Mouse (Mus musculus): ENCODE data around the gene Gm5089. TPM values are rescaled to one million over a fixed set of nuclear protein-coding genes. Genes with fewer than 3 reads are reported as not detected.

Gm5089 gene
- total RNA-seq, 1 experiment from 2014 or later: not detected

- ATAC-seq (replicated peaks in 1 of 2; ENCODE audit: insufficient read depth in 1 of 2, low FRiP score in 2 of 2, low TSS enrichment in 1 of 2, low read depth in 1 of 2, poor library complexity in 2 of 2, severe bottlenecking in 2 of 2): peak; percentile 33 to 45; a peak in 3 of 4 replicates
These were observed 44.2 kb downstream of the Gm5089 start for GRCm38 (mm10) chr14:122406541-122407219.

- ATAC-seq (replicated peaks in 1 of 2; ENCODE audit: insufficient read depth in 1 of 2, low FRiP score in 2 of 2, low TSS enrichment in 1 of 2, low read depth in 1 of 2, poor library complexity in 2 of 2, severe bottlenecking in 2 of 2): peak; percentile 3 to 7; a peak in 1 of 4 replicates
These were observed 44.9 kb downstream of the Gm5089 start for GRCm38 (mm10) chr14:122405897-122406540.

- ATAC-seq (replicated peaks in 1 of 2; ENCODE audit: insufficient read depth in 1 of 2, low FRiP score in 2 of 2, low TSS enrichment in 1 of 2, low read depth in 1 of 2, poor library complexity in 2 of 2, severe bottlenecking in 2 of 2): no peak
These were observed 45.7 kb downstream of the Gm5089 start for GRCm38 (mm10) chr14:122405236-122405635.

- no peak for ATAC-seq (replicated peaks in 1 of 2; ENCODE audit: insufficient read depth in 1 of 2, low FRiP score in 2 of 2, low TSS enrichment in 1 of 2, low read depth in 1 of 2, poor library complexity in 2 of 2, severe bottlenecking in 2 of 2)
These were observed 46.2 kb downstream of the Gm5089 start for GRCm38 (mm10) chr14:122404596-122405154.

- ATAC-seq (replicated peaks in 1 of 2; ENCODE audit: insufficient read depth in 1 of 2, low FRiP score in 2 of 2, low TSS enrichment in 1 of 2, low read depth in 1 of 2, poor library complexity in 2 of 2, severe bottlenecking in 2 of 2): no peak
These were observed 47.4 kb downstream of the Gm5089 start for GRCm38 (mm10) chr14:122403422-122403940.

- ATAC-seq (replicated peaks in 1 of 2; ENCODE audit: insufficient read depth in 1 of 2, low FRiP score in 2 of 2, low TSS enrichment in 1 of 2, low read depth in 1 of 2, poor library complexity in 2 of 2, severe bottlenecking in 2 of 2): no peak
These were observed 48.1 kb downstream of the Gm5089 start for GRCm38 (mm10) chr14:122402716-122403258.

- no peak for ATAC-seq (replicated peaks in 1 of 2; ENCODE audit: insufficient read depth in 1 of 2, low FRiP score in 2 of 2, low TSS enrichment in 1 of 2, low read depth in 1 of 2, poor library complexity in 2 of 2, severe bottlenecking in 2 of 2)
These were observed 49.0 kb downstream of the Gm5089 start for GRCm38 (mm10) chr14:122401886-122402285.

- ATAC-seq (replicated peaks in 1 of 2; ENCODE audit: insufficient read depth in 1 of 2, low FRiP score in 2 of 2, low TSS enrichment in 1 of 2, low read depth in 1 of 2, poor library complexity in 2 of 2, severe bottlenecking in 2 of 2): no peak
These were observed 51.0 kb downstream of the Gm5089 start for GRCm38 (mm10) chr14:122399906-122400305.

GRCm38 (mm10) chr14:122398676-122399075 is 52.2 kb downstream of the Gm5089 start:
- no peak for ATAC-seq (replicated peaks in 1 of 2; ENCODE audit: insufficient read depth in 1 of 2, low FRiP score in 2 of 2, low TSS enrichment in 1 of 2, low read depth in 1 of 2, poor library complexity in 2 of 2, severe bottlenecking in 2 of 2)

GRCm38 (mm10) chr14:122393119-122393518 is 57.8 kb downstream of the Gm5089 start:
- no peak for ATAC-seq (replicated peaks in 1 of 2; ENCODE audit: insufficient read depth in 1 of 2, low FRiP score in 2 of 2, low TSS enrichment in 1 of 2, low read depth in 1 of 2, poor library complexity in 2 of 2, severe bottlenecking in 2 of 2)

GRCm38 (mm10) chr14:122390935-122391334 is 60.0 kb downstream of the Gm5089 start:
- peak; percentile 22 to 50; a peak in 2 of 4 replicates for ATAC-seq (replicated peaks in 1 of 2; ENCODE audit: insufficient read depth in 1 of 2, low FRiP score in 2 of 2, low TSS enrichment in 1 of 2, low read depth in 1 of 2, poor library complexity in 2 of 2, severe bottlenecking in 2 of 2)

- ATAC-seq (replicated peaks in 1 of 2; ENCODE audit: insufficient read depth in 1 of 2, low FRiP score in 2 of 2, low TSS enrichment in 1 of 2, low read depth in 1 of 2, poor library complexity in 2 of 2, severe bottlenecking in 2 of 2): no peak
These were observed 61.1 kb downstream of the Gm5089 start for GRCm38 (mm10) chr14:122389684-122390370.

GRCm38 (mm10) chr14:122388431-122389031 is 62.4 kb downstream of the Gm5089 start:
- ATAC-seq (replicated peaks in 1 of 2; ENCODE audit: insufficient read depth in 1 of 2, low FRiP score in 2 of 2, low TSS enrichment in 1 of 2, low read depth in 1 of 2, poor library complexity in 2 of 2, severe bottlenecking in 2 of 2): no peak

- ATAC-seq (replicated peaks in 1 of 2; ENCODE audit: insufficient read depth in 1 of 2, low FRiP score in 2 of 2, low TSS enrichment in 1 of 2, low read depth in 1 of 2, poor library complexity in 2 of 2, severe bottlenecking in 2 of 2): no peak
These were observed 63.1 kb downstream of the Gm5089 start for GRCm38 (mm10) chr14:122387781-122388180.

GRCm38 (mm10) chr14:122386281-122387130 is 64.4 kb downstream of the Gm5089 start:
- no peak for ATAC-seq (replicated peaks in 1 of 2; ENCODE audit: insufficient read depth in 1 of 2, low FRiP score in 2 of 2, low TSS enrichment in 1 of 2, low read depth in 1 of 2, poor library complexity in 2 of 2, severe bottlenecking in 2 of 2)

- ATAC-seq (replicated peaks in 1 of 2; ENCODE audit: insufficient read depth in 1 of 2, low FRiP score in 2 of 2, low TSS enrichment in 1 of 2, low read depth in 1 of 2, poor library complexity in 2 of 2, severe bottlenecking in 2 of 2): no peak
These were observed 65.2 kb downstream of the Gm5089 start for GRCm38 (mm10) chr14:122385758-122386157.

GRCm38 (mm10) chr14:122385238-122385534 is 65.7 kb downstream of the Gm5089 start:
- no peak for ATAC-seq (replicated peaks in 1 of 2; ENCODE audit: insufficient read depth in 1 of 2, low FRiP score in 2 of 2, low TSS enrichment in 1 of 2, low read depth in 1 of 2, poor library complexity in 2 of 2, severe bottlenecking in 2 of 2)

All from hematopoietic stem cell, adult 5-6 weeks (primary cell).